Comparison of ENCODE assay signal across 9 mouse cellular contexts in genomic region chr19:6949951-6950350, GRCm38 (mm10). TPM values are rescaled to one million over a fixed set of nuclear protein-coding genes. Genes with fewer than 3 reads are reported as not detected.
DNase-seq lines count a peak whose midpoint lies in the region; ATAC-seq lines count a peak whose summit lies in the region.
"Had no signal": no experiment of that assay in that cellular context is flagged by ENCODE, and none has a peak within 500 bp of the region (broad histone marks: within the 10 kb centered on the region; RNA-seq: fewer than 3 reads in every experiment).

No protein-coding gene starts in this region.

- H3K4me1 ChIP-seq in heart, embryonic 15.5 days (replicated peaks), result peaks cover 35% of the 10 kb centered on the region
- peaks cover 32% of the 10 kb centered on the region for H3K4me1 ChIP-seq in embryonic facial prominence, embryonic 10.5 days
- H3K4me1 ChIP-seq in hindbrain, embryonic 15.5 days (replicated peaks), result peaks cover 27% of the 10 kb centered on the region
- peaks cover 25% of the 10 kb centered on the region for H3K4me1 ChIP-seq in midbrain, embryonic 13.5 days (replicated peaks)

- no peaks in the 10 kb centered on the region for H3K9me3 ChIP-seq in heart, embryonic 15.5 days (replicated peaks)
- no peaks in the 10 kb centered on the region for H3K9me3 ChIP-seq in embryonic facial prominence, embryonic 10.5 days
- H3K9me3 ChIP-seq in hindbrain, embryonic 15.5 days, result no peaks in the 10 kb centered on the region
- no peaks in the 10 kb centered on the region for H3K9me3 ChIP-seq in midbrain, embryonic 13.5 days

- no peak for DNase-seq in heart, postnatal 4 days
- DNase-seq in embryonic facial prominence, embryonic 10.5 days (ENCODE audit: low spot score), result no peak
- no peak for DNase-seq in right cerebral cortex, postnatal 4 days
- no peak for DNase-seq in urinary bladder, postnatal 36 days (ENCODE audit: low spot score in 2 of 2)
- no peak for DNase-seq in frontal cortex, postnatal 36 days (ENCODE audit: low spot score in 2 of 2)

- H3K27ac ChIP-seq in heart, embryonic 15.5 days, result peak overlapping the region; percentile 99
- peak overlapping the region; percentile 93 for H3K27ac ChIP-seq in embryonic facial prominence, embryonic 10.5 days (replicated peaks)
- peak overlapping the region; percentile 95 for H3K27ac ChIP-seq in hindbrain, embryonic 15.5 days (replicated peaks)
- H3K27ac ChIP-seq in midbrain, embryonic 13.5 days, result peak overlapping the region; percentile 97

- H3K4me2 ChIP-seq in heart, embryonic 15.5 days, result peak overlapping the region; percentile 83
- peak overlapping the region; percentile 79 for H3K4me2 ChIP-seq in hindbrain, embryonic 15.5 days
- peak overlapping the region; percentile 99 for H3K4me2 ChIP-seq in midbrain, embryonic 13.5 days (replicated peaks)

- H3K27me3 ChIP-seq in heart, embryonic 15.5 days, result no peaks in the 10 kb centered on the region
- no peaks in the 10 kb centered on the region for H3K27me3 ChIP-seq in embryonic facial prominence, embryonic 10.5 days (replicated peaks; ENCODE audit: low read depth, poor library complexity, severe bottlenecking)
- no peaks in the 10 kb centered on the region for H3K27me3 ChIP-seq in hindbrain, embryonic 15.5 days
- H3K27me3 ChIP-seq in midbrain, embryonic 13.5 days, result no peaks in the 10 kb centered on the region

- H3K9ac ChIP-seq in heart, embryonic 15.5 days, result peak overlapping the region; percentile 83; the same call in 1 of the 2 replicates
- peak overlapping the region; percentile 48 for H3K9ac ChIP-seq in hindbrain, embryonic 15.5 days
- peak overlapping the region; percentile 84 for H3K9ac ChIP-seq in midbrain, embryonic 13.5 days (replicated peaks)

- WGBS in heart, embryonic 15.5 days, result 62% methylated on average over 5 of the region's 5 CpGs
- 65% methylated on average over 5 of the region's 5 CpGs for WGBS in embryonic facial prominence, embryonic 10.5 days
- 43% methylated on average over 5 of the region's 5 CpGs for WGBS in hindbrain, embryonic 15.5 days
- WGBS in midbrain, embryonic 13.5 days, result 53% methylated on average over 5 of the region's 5 CpGs

- H3K36me3 ChIP-seq in heart, embryonic 15.5 days, result peaks cover 18% of the 10 kb centered on the region; the same call in 1 of the 2 replicates
- H3K36me3 ChIP-seq in embryonic facial prominence, embryonic 10.5 days (replicated peaks), result peaks cover 36% of the 10 kb centered on the region
- H3K36me3 ChIP-seq in hindbrain, embryonic 15.5 days, result no peaks in the 10 kb centered on the region
- H3K36me3 ChIP-seq in midbrain, embryonic 13.5 days, result peaks cover 12% of the 10 kb centered on the region; the same call in 1 of the 2 replicates

- no peak for ATAC-seq in heart, embryonic 15.5 days (replicated peaks; ENCODE audit: insufficient number of reproducible peaks, insufficient read depth, low FRiP score, low read depth)
- ATAC-seq in hindbrain, embryonic 15.5 days (ENCODE audit: low FRiP score, low read depth), result no peak
- no peak for ATAC-seq in midbrain, embryonic 13.5 days

- peak overlapping the region; percentile 70 for H3K4me3 ChIP-seq in heart, embryonic 15.5 days
- H3K4me3 ChIP-seq in embryonic facial prominence, embryonic 10.5 days, result peak overlapping the region; percentile 70
- peak overlapping the region; percentile 61 for H3K4me3 ChIP-seq in hindbrain, embryonic 15.5 days
- H3K4me3 ChIP-seq in midbrain, embryonic 13.5 days (replicated peaks), result peak overlapping the region; percentile 62

RNA-seq across cellular contexts. Expression of gene Gpr137, which starts 7.7 kb away (rescaled TPM):
- polyA plus RNA-seq in heart, embryonic 15.5 days (2015; fragmentation: Nextera tagmentation; extraction: Ambion mirVana), result 20.8 and 27.7 TPM in 2 replicates
- total RNA-seq in heart, postnatal 4 days (2021), result 10 to 100 TPM; 18.7 to 21.4 TPM
- polyA plus RNA-seq in embryonic facial prominence, embryonic 10.5 days (2016; fragmentation: Nextera tagmentation; extraction: Ambion mirVana), result 26.9 and 27.5 TPM in 2 replicates
- polyA plus RNA-seq in hindbrain, embryonic 15.5 days (2015; fragmentation: Nextera tagmentation; extraction: Ambion mirVana), result 64.0 and 79.2 TPM in 2 replicates
- polyA plus RNA-seq in midbrain, embryonic 13.5 days (2015; fragmentation: Nextera tagmentation; extraction: Ambion mirVana), result 46.1 and 50.3 TPM in 2 replicates

RNA-seq across cellular contexts. Expression of gene Bad, which starts 8.3 kb away (rescaled TPM):
- 55.6 and 58.1 TPM in 2 replicates for polyA plus RNA-seq in heart, embryonic 15.5 days (2015; fragmentation: Nextera tagmentation; extraction: Ambion mirVana)
- total RNA-seq in heart, postnatal 4 days (2021), result 10 to 100 TPM; 29.6 to 30.5 TPM
- polyA plus RNA-seq in embryonic facial prominence, embryonic 10.5 days (2016; fragmentation: Nextera tagmentation; extraction: Ambion mirVana), result 53.4 and 55.1 TPM in 2 replicates
- polyA plus RNA-seq in hindbrain, embryonic 15.5 days (2015; fragmentation: Nextera tagmentation; extraction: Ambion mirVana), result 90.1 and 99.1 TPM in 2 replicates
- polyA plus RNA-seq in midbrain, embryonic 13.5 days (2015; fragmentation: Nextera tagmentation; extraction: Ambion mirVana), result 75.5 and 84.3 TPM in 2 replicates

RNA-seq across cellular contexts. Expression of gene Kcnk4, which starts 15.6 kb away (rescaled TPM):
- 0.14 and 1.1 TPM in 2 replicates for polyA plus RNA-seq in heart, embryonic 15.5 days (2015; fragmentation: Nextera tagmentation; extraction: Ambion mirVana)
- under 1 TPM in 1 of 2 experiments, not detected in 1; 0.56 TPM for total RNA-seq in heart, postnatal 4 days (2021)
- 0.23 TPM in 1 of 2 replicates, not detected in the other for polyA plus RNA-seq in embryonic facial prominence, embryonic 10.5 days (2016; fragmentation: Nextera tagmentation; extraction: Ambion mirVana)
- 9.0 and 13.1 TPM in 2 replicates for polyA plus RNA-seq in hindbrain, embryonic 15.5 days (2015; fragmentation: Nextera tagmentation; extraction: Ambion mirVana)
- 0.28 and 0.79 TPM in 2 replicates for polyA plus RNA-seq in midbrain, embryonic 13.5 days (2015; fragmentation: Nextera tagmentation; extraction: Ambion mirVana)
- total RNA-seq: gastrocnemius, postnatal 25 days had no signal

RNA-seq across cellular contexts. Expression of gene Catsperz, which starts 24.8 kb away (rescaled TPM):
- polyA plus RNA-seq in heart, embryonic 15.5 days (2015; fragmentation: Nextera tagmentation; extraction: Ambion mirVana), result 1.9 and 3.4 TPM in 2 replicates
- total RNA-seq in heart, postnatal 4 days (2021), result not detected
- 0.68 and 0.74 TPM in 2 replicates for polyA plus RNA-seq in embryonic facial prominence, embryonic 10.5 days (2016; fragmentation: Nextera tagmentation; extraction: Ambion mirVana)
- 2.0 and 3.1 TPM in 2 replicates for polyA plus RNA-seq in hindbrain, embryonic 15.5 days (2015; fragmentation: Nextera tagmentation; extraction: Ambion mirVana)
- 0.55 TPM in 1 of 2 replicates, not detected in the other for polyA plus RNA-seq in midbrain, embryonic 13.5 days (2015; fragmentation: Nextera tagmentation; extraction: Ambion mirVana)
- total RNA-seq: gastrocnemius, postnatal 25 days had no signal

RNA-seq across cellular contexts. Expression of gene Ppp1r14b, which starts 24.8 kb away (rescaled TPM):
- polyA plus RNA-seq in heart, embryonic 15.5 days (2015; fragmentation: Nextera tagmentation; extraction: Ambion mirVana), result 136 and 138 TPM in 2 replicates
- total RNA-seq in heart, postnatal 4 days (2021), result 100 to 1,000 TPM; 243 to 246 TPM
- polyA plus RNA-seq in embryonic facial prominence, embryonic 10.5 days (2016; fragmentation: Nextera tagmentation; extraction: Ambion mirVana), result 217 and 235 TPM in 2 replicates
- polyA plus RNA-seq in hindbrain, embryonic 15.5 days (2015; fragmentation: Nextera tagmentation; extraction: Ambion mirVana), result 210 and 211 TPM in 2 replicates
- polyA plus RNA-seq in midbrain, embryonic 13.5 days (2015; fragmentation: Nextera tagmentation; extraction: Ambion mirVana), result 116 and 151 TPM in 2 replicates
